Mouse (Mus musculus): ENCODE data around the gene Tprn.

DNA sequence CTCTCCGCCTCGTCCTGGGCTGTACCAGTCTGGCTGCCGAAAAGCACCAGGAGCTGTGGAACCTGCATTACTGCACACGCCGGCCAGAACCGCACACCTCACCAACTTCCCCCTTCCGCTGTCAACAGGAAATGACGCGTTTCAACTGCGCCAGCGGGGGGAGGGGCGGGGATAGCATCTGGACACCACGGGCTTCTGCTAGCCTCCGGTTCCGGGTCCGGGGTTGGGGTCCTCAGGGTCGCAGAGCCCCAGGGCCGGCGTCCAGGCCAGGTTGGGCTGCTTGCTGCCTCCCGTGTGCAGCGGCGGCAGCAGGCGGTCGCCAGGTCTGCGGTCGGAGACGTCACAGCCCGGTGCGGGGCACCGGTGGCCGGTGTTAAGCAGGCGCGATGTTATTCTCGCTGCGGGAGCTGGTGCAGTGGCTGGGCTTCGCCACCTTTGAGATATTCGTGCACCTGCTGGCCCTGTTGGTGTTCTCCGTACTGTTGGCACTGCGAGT is 7.1 kb upstream of the Tprn start, which contains the start of gene Tmem203:
- no peak for TF ChIP-seq TAL1 (IDR thresholded peaks at IDR 0.05; ENCODE audit: low read length)
- TF ChIP-seq GATA1 (IDR thresholded peaks at IDR 0.05; ENCODE audit: low read length): no peak

All from erythroblast, embryonic 14.5 days (primary cell).